Mouse (Mus musculus) ovary, postnatal 36 days (tissue): ENCODE measurements at regions not wholly inside any gene's neighbourhood (a gene's known extent, or its start where the extent isn't known, plus 50 kb on each side); places are given as distances from the start of the nearest gene placed in this dataset.

Source experiments
- DNase-seq: peaks from one replicate; pipeline ENCODE4 v3.0.0; 2022; ENCODE audit warnings: low spot score, mixed read lengths

- DNase-seq, result no peak
Measured at GRCm38 (mm10) chr17:27318969-27319695, 114.9 kb upstream of the Lemd2 start.

GRCm38 (mm10) chr17:27317576-27318277 is 113.5 kb upstream of the Lemd2 start:
- DNase-seq, result peak; percentile 81

- peak; percentile 38 for DNase-seq
Measured at GRCm38 (mm10) chr17:27316711-27317575, 112.7 kb upstream of the Lemd2 start.

- DNase-seq, result no peak
Measured at GRCm38 (mm10) chr17:27315947-27316628, 111.8 kb upstream of the Lemd2 start.

GRCm38 (mm10) chr17:27315428-27315827 is 111.2 kb upstream of the Lemd2 start:
- DNase-seq, result no peak

GRCm38 (mm10) chr17:27314821-27315392 is 110.6 kb upstream of the Lemd2 start:
- DNase-seq, result no peak

GRCm38 (mm10) chr17:27308933-27309332 is 104.7 kb upstream of the Lemd2 start:
- no peak for DNase-seq

GRCm38 (mm10) chr17:27304842-27305241 is 100.6 kb upstream of the Lemd2 start:
- no peak for DNase-seq

- DNase-seq, result no peak
Measured at GRCm38 (mm10) chr17:27303633-27304479, 99.6 kb upstream of the Lemd2 start.

GRCm38 (mm10) chr17:27303061-27303460 is 98.8 kb upstream of the Lemd2 start:
- DNase-seq, result no peak

- no peak for DNase-seq
Measured at GRCm38 (mm10) chr17:27301376-27301775, 97.1 kb upstream of the Lemd2 start.

GRCm38 (mm10) chr17:27299297-27299696 is 95.0 kb upstream of the Lemd2 start:
- no peak for DNase-seq

GRCm38 (mm10) chr17:27298351-27298750 is 94.1 kb upstream of the Lemd2 start:
- DNase-seq, result no peak

- DNase-seq, result peak; percentile 2
Measured at GRCm38 (mm10) chr17:27296156-27296555, 91.9 kb upstream of the Lemd2 start.

GRCm38 (mm10) chr17:27294208-27294604 is 89.9 kb upstream of the Lemd2 start:
- no peak for DNase-seq

GRCm38 (mm10) chr17:27293586-27294207 is 89.4 kb upstream of the Lemd2 start:
- DNase-seq, result peak; percentile 3

GRCm38 (mm10) chr17:27291673-27292072 is 87.4 kb upstream of the Lemd2 start:
- DNase-seq, result no peak

GRCm38 (mm10) chr17:27291176-27291575 is 86.9 kb upstream of the Lemd2 start:
- DNase-seq, result peak; percentile 3

GRCm38 (mm10) chr17:27290311-27290710 is 86.0 kb upstream of the Lemd2 start:
- peak; percentile 5 for DNase-seq

- DNase-seq, result peak; percentile 1
Measured at GRCm38 (mm10) chr17:27289804-27290203, 85.5 kb upstream of the Lemd2 start.
